Mouse (Mus musculus) spleen, adult 2 months (tissue): ENCODE measurements around the gene Capn15. TPM values are rescaled to one million over a fixed set of nuclear protein-coding genes. Genes with fewer than 3 reads are reported as not detected.

Experiments
- DNase-seq, 2 experiments: peaks; one replicate each; pipeline versions ENCODE4 v3.0.0 to v3.0.0-alpha.2; 2012 to 2021; ENCODE audit warnings: low spot score in 2 of 2, low read depth in 1 of 2
- H3K27ac ChIP-seq: fragments of 200-500 bp; 2 replicates; pipeline ENCODE4 v1.5.1; 2012; ENCODE audit warnings: low read length, inconsistent platforms; ENCODE audit not compliant: insufficient read depth
- H3K27me3 ChIP-seq: fragments of 200-500 bp; 2 replicates; pipeline ENCODE4 v1.6.1; 2012; ENCODE audit warnings: mild to moderate bottlenecking, moderate library complexity, low read length, inconsistent platforms; ENCODE audit not compliant: control insufficient read depth, insufficient read depth
- H3K36me3 ChIP-seq: fragments of 200-500 bp; 2 replicates; pipeline ENCODE4 v1.6.1; 2012; ENCODE audit warnings: mild to moderate bottlenecking, low read length, inconsistent platforms; ENCODE audit not compliant: control insufficient read depth, insufficient read depth
- H3K4me1 ChIP-seq: fragments of 200-500 bp; 2 replicates; pipeline ENCODE4 v1.6.1; 2011; ENCODE audit warnings: inconsistent platforms; ENCODE audit not compliant: control insufficient read depth, insufficient read depth, insufficient read length
- H3K4me3 ChIP-seq: fragments of 200-500 bp; 2 replicates; pipeline ENCODE4 v1.5.1; 2011; ENCODE audit warnings: mild to moderate bottlenecking, inconsistent platforms; ENCODE audit not compliant: insufficient read depth, insufficient read length; ENCODE audit errors: extremely low read depth
- CTCF ChIP-seq: fragments of 200-500 bp; IDR thresholded peaks from 2 replicates; pipeline ENCODE4 v1.5.1; 2011; ENCODE audit warnings: mild to moderate bottlenecking, inconsistent platforms; ENCODE audit not compliant: insufficient read depth, insufficient read length, insufficient replicate concordance; ENCODE audit errors: extremely low read depth
- POLR2A ChIP-seq: fragments of 200-500 bp; IDR thresholded peaks from 2 replicates; pipeline ENCODE4 v1.6.1; 2011; ENCODE audit warnings: low read depth, low read length, inconsistent platforms
- WGBS: fragments of 180-500 bp; shearing (Covaris S2); methylation state at CpG from one replicate; pipeline ENCODE4 v1.1.7; 2018; 5-methylcytosine and 5-hydroxymethylcytosine counted together
- polyA plus RNA-seq: library from polyadenylated mRNA; depleted of rRNA; stranded (reverse); fragments of >200 nt; gene quantifications from 2 replicates; pipeline ENCODE4 v1.2.3, GENCODE M21; 2012

The Capn15 gene
- polyA plus RNA-seq, 1 experiment, result 35.0 TPM

- H3K4me1 ChIP-seq, result no peaks in the 10 kb centered on the region
- no peaks in the 10 kb centered on the region for H3K27me3 ChIP-seq
- H3K4me3 ChIP-seq, result no peak overlapping the region
- no peaks in the 10 kb centered on the region for H3K36me3 ChIP-seq
- H3K27ac ChIP-seq, result no peak overlapping the region
- TF ChIP-seq POLR2A, result no peak
- TF ChIP-seq CTCF, result no peak
- no peak for DNase-seq
- WGBS, result 94% methylated on average over 2 of the region's 2 CpGs
These were observed 18.3 kb upstream of the Capn15 start for GRCm38 (mm10) chr17:26003864-26004263.

GRCm38 (mm10) chr17:25998425-25998824, 12.8 kb upstream of the Capn15 start:
- H3K4me1 ChIP-seq, result peaks cover 4% of the 10 kb centered on the region; the same call in 1 of the 2 replicates
- H3K27ac ChIP-seq, result no peak overlapping the region
- 71% methylated on average over 11 of the region's 11 CpGs for WGBS
- H3K36me3 ChIP-seq, result no peaks in the 10 kb centered on the region
- no peak for TF ChIP-seq POLR2A
- no peak for TF ChIP-seq CTCF
- no peak for DNase-seq
- H3K4me3 ChIP-seq, result no peak overlapping the region
- no peaks in the 10 kb centered on the region for H3K27me3 ChIP-seq

DNA sequence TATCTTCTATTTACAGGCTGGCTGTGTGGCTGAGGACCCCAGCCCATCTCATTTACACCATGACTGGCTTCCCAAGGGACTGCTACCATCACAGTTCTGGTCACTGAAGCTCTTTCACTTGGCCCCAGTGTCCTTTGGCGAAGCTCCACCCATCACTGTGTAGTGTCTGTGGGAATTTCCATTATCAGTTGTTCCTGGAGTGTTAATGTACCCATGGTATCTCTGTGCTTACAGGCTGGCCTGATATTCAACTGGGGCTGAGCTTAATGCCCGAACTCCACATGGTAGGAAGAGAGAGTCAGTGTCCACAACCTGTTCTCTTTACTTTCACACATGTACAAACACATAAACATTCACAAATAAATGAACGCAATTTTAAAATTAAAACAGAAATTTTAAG, 7.9 kb upstream of the Capn15 start:
- 78% methylated on average over 3 of the region's 3 CpGs for WGBS
- DNase-seq, result no peak
- Histone ChIP-seq H3K27ac (no peak overlapping the region), H3K36me3 (no peaks in the 10 kb centered on the region), H3K4me3 (no peak overlapping the region), H3K4me1 (peaks cover 3% of the 10 kb centered on the region; the same call in 1 of the 2 replicates), H3K27me3 (no peaks in the 10 kb centered on the region)
- TF ChIP-seq POLR2A (no peak), CTCF (no peak)

DNA sequence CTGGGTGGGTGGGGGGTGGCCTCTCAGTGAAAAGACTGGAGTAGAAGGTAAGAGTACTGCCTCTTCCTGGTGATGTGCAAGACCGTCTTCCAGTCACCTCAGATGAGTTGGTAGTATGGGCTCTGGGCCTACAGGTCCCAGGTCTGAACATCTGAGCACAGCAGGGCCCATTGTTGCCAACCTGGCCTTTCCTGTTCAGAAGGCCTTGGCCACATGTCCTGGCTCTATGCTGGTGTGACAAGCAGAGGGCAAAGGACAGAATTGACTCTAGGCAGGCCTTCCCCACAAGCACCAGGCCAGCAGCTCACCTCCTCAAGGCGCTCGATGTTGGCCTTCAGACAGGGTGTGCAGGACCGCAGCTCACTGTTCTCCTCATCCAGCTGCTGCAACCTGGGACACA, 6.7 kb upstream of the Capn15 start:
- Histone ChIP-seq H3K27ac (no peak overlapping the region), H3K36me3 (no peaks in the 10 kb centered on the region), H3K4me1 (no peaks in the 10 kb centered on the region), H3K27me3 (no peaks in the 10 kb centered on the region), H3K4me3 (no peak overlapping the region)
- 89% methylated on average over 4 of the region's 4 CpGs for WGBS
- TF ChIP-seq CTCF, result no peak
- no peak for TF ChIP-seq POLR2A
- DNase-seq, result no peak

GRCm38 (mm10) chr17:25990331-25990730, 4.7 kb upstream of the Capn15 start:
- no peaks in the 10 kb centered on the region for H3K27me3 ChIP-seq
- DNase-seq, result no peak
- H3K4me3 ChIP-seq, result no peak overlapping the region
- TF ChIP-seq POLR2A (no peak), CTCF (no peak)
- WGBS, result 40% methylated on average over 5 of the region's 5 CpGs
- H3K4me1 ChIP-seq, result no peaks in the 10 kb centered on the region
- no peak overlapping the region for H3K27ac ChIP-seq
- H3K36me3 ChIP-seq, result no peaks in the 10 kb centered on the region

GRCm38 (mm10) chr17:25984556-25985305, 865 bp downstream of the Capn15 start:
- H3K4me3 ChIP-seq, result peak overlapping the region; percentile 80
- 10% methylated on average over 17 of the region's 17 CpGs for WGBS
- no peak for DNase-seq
- no peaks in the 10 kb centered on the region for H3K27me3 ChIP-seq
- TF ChIP-seq POLR2A, result no peak
- TF ChIP-seq CTCF, result no peak
- H3K27ac ChIP-seq, result 0 out of 2 replicates have a peak overlapping the region, but pooled peaks have one; percentile 34
- no peaks in the 10 kb centered on the region for H3K36me3 ChIP-seq
- H3K4me1 ChIP-seq, result peaks cover 5% of the 10 kb centered on the region; the same call in 1 of the 2 replicates

DNA sequence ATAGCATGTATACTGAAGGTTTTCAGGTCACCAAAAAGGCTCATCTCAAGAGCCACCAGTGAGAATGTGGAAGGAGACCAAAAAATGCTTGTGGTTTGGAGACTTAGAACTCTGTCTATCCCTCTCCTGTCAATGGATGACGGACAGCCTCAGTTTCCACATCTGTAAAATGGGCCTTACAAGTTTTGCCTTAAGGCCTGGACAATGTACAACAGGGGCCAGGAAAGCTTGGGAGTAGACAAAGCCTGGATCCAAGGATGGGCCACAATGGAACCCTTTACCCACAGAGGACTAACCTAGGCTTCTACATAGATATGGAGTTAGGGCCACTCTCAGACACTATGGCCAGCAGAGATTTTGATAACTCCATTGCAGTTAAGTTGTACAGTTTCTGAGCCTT, 1.5 kb downstream of the Capn15 start:
- TF ChIP-seq POLR2A (no peak), CTCF (no peak)
- H3K36me3 ChIP-seq, result no peaks in the 10 kb centered on the region
- H3K27me3 ChIP-seq, result no peaks in the 10 kb centered on the region
- 97% methylated on average over 1 of the region's 1 CpGs for whole genome bisulfite sequencing
- DNase-seq, result no peak
- no peak overlapping the region for H3K27ac ChIP-seq
- peaks cover 5% of the 10 kb centered on the region; the same call in 1 of the 2 replicates for H3K4me1 ChIP-seq
- H3K4me3 ChIP-seq, result no peak overlapping the region
